17 mouse cellular contexts compared by ENCODE assay signal in genomic region chr10:61623874-61624273, GRCm38 (mm10). TPM values are rescaled to one million over a fixed set of nuclear protein-coding genes. Genes with fewer than 3 reads are reported as not detected.
DNase-seq lines count a peak whose midpoint lies in the region; ATAC-seq and TF ChIP-seq lines count a peak whose summit lies in the region.
"Not testable (repeated sequence)": the region's sequence is repeated elsewhere in the genome, so short reads cannot be mapped to it uniquely, and the experiment has no call there.
"Had no signal": no experiment of that assay in that cellular context is flagged by ENCODE, and none has a peak within 500 bp of the region (broad histone marks: within the 10 kb centered on the region; RNA-seq: fewer than 3 reads in every experiment).

No protein-coding gene starts in this region.

- TF ChIP-seq EP300 in ES-Bruce4 (IDR thresholded peaks at IDR 0.05; ENCODE audit: insufficient read depth, low read depth, low read length); heart, adult 2 months (IDR thresholded peaks at IDR 0.05; ENCODE audit: insufficient read depth, low read depth, low read length); lung, postnatal 0 days (IDR thresholded peaks at IDR 0.05); stomach, postnatal 0 days (optimal IDR thresholded peaks at IDR 0.05): not testable (repeated sequence)

- H3K4me1 ChIP-seq in ES-Bruce4 (ENCODE audit: control insufficient read depth, insufficient read depth, low read length); kidney, postnatal 0 days (replicated peaks; ENCODE audit: insufficient read depth, low read length); stomach, postnatal 0 days (replicated peaks; ENCODE audit: control insufficient read depth, insufficient read depth): not testable (repeated sequence)
- peaks cover 12% of the 10 kb centered on the region; the same call in 1 of the 2 replicates for H3K4me1 ChIP-seq in heart, adult 2 months (ENCODE audit: control insufficient read depth, insufficient read depth, low read length)
- peaks cover 11% of the 10 kb centered on the region for H3K4me1 ChIP-seq in lung, postnatal 0 days (ENCODE audit: insufficient read depth, low read depth, low read length)

- H3K79me2 ChIP-seq in heart, adult 2 months (replicated peaks; ENCODE audit: control insufficient read depth, insufficient read depth, low read length): not testable (repeated sequence)

- not testable (repeated sequence) for ATAC-seq in kidney, postnatal 0 days (replicated peaks; ENCODE audit: low FRiP score, low read depth); lung, postnatal 0 days; stomach, postnatal 0 days (ENCODE audit: low FRiP score, low TSS enrichment)

- 81% methylated on average over 3 of the region's 3 CpGs for WGBS in heart, adult 2 months
- WGBS in kidney, postnatal 0 days: 79% methylated on average over 3 of the region's 3 CpGs
- 70% methylated on average over 3 of the region's 3 CpGs for WGBS in lung, postnatal 0 days
- WGBS in stomach, postnatal 0 days: 72% methylated on average over 3 of the region's 3 CpGs

- TF ChIP-seq POLR2A in ES-Bruce4 (IDR thresholded peaks at IDR 0.05; ENCODE audit: insufficient read depth, low read length); heart, adult 2 months (IDR thresholded peaks at IDR 0.05; ENCODE audit: insufficient read depth, low read depth, low read length): not testable (repeated sequence)

- H3K27me3 ChIP-seq in ES-Bruce4 (ENCODE audit: control insufficient read depth, insufficient read depth, low read length, poor library complexity, severe bottlenecking); heart, adult 2 months (ENCODE audit: control insufficient read depth, insufficient read depth, low read length); stomach, postnatal 0 days (ENCODE audit: control insufficient read depth, insufficient read depth, low read length): not testable (repeated sequence)
- H3K27me3 ChIP-seq in kidney, postnatal 0 days (ENCODE audit: insufficient read depth, low read length): peaks cover 13% of the 10 kb centered on the region; the same call in 1 of the 2 replicates
- H3K27me3 ChIP-seq in lung, postnatal 0 days (replicated peaks; ENCODE audit: insufficient read depth, low read length): 0 out of 2 replicates have a peak, but pooled peaks cover 15% of the 10 kb centered on the region

- H3K4me3 ChIP-seq in ES-Bruce4 (ENCODE audit: low read depth, low read length); heart, adult 2 months; kidney, postnatal 0 days (replicated peaks; ENCODE audit: low read depth, low read length); lung, postnatal 0 days (ENCODE audit: low read depth, low read length); stomach, postnatal 0 days (ENCODE audit: low read depth, low read length): not testable (repeated sequence)

- H3K9ac ChIP-seq in ES-Bruce4 (ENCODE audit: low read depth, poor library complexity, severe bottlenecking); heart, adult 2 months (ENCODE audit: low read depth, low read length); kidney, postnatal 0 days (ENCODE audit: low read depth, low read length); lung, postnatal 0 days (replicated peaks; ENCODE audit: low read depth); stomach, postnatal 0 days (ENCODE audit: low read length): not testable (repeated sequence)

- peak; percentile 9 to 12 for DNase-seq in B cell, adult 2 months
- DNase-seq in ZHBTc4 (ENCODE audit: low read depth, low spot score): peak; percentile 62
- not testable (repeated sequence) for DNase-seq in heart, adult 2 months; kidney, postnatal 0 days (ENCODE audit: low spot score); lung, postnatal 0 days (ENCODE audit: low spot score); stomach, postnatal 0 days (ENCODE audit: low spot score)

- intact Hi-C loops in heart, adult 2 months (cut with DNase I): not testable (repeated sequence)

- not testable (repeated sequence) for H3K9me3 ChIP-seq in ES-Bruce4 (replicated peaks; ENCODE audit: control insufficient read depth, insufficient read depth, low read length, poor library complexity, severe bottlenecking); kidney, postnatal 0 days (replicated peaks; ENCODE audit: low read length); lung, postnatal 0 days (ENCODE audit: low read length); stomach, postnatal 0 days (ENCODE audit: control insufficient read depth, low read length)

- TF ChIP-seq CTCF in ES-Bruce4 (IDR thresholded peaks at IDR 0.05; ENCODE audit: low read depth, low read length): peak; percentile 29
- TF ChIP-seq CTCF in heart, adult 2 months (IDR thresholded peaks at IDR 0.05): peak; percentile 27
- TF ChIP-seq CTCF in kidney, postnatal 0 days (IDR thresholded peaks at IDR 0.05; ENCODE audit: low read depth): peak; percentile 41; the same call in 1 of the 2 replicates
- peak; percentile 27; the same call in 1 of the 2 replicates for TF ChIP-seq CTCF in lung, postnatal 0 days (IDR thresholded peaks at IDR 0.05)
- peak; percentile 53 for TF ChIP-seq CTCF in stomach, postnatal 0 days (IDR thresholded peaks at IDR 0.05; ENCODE audit: low read depth)

- not testable (repeated sequence) for H3K27ac ChIP-seq in ES-Bruce4 (ENCODE audit: insufficient read depth, low read length); heart, adult 2 months; kidney, postnatal 0 days; lung, postnatal 0 days (ENCODE audit: low read length); stomach, postnatal 0 days (replicated peaks)

- not testable (repeated sequence) for H3K4me2 ChIP-seq in kidney, postnatal 0 days (ENCODE audit: low read length); lung, postnatal 0 days (replicated peaks; ENCODE audit: low read depth, low read length); stomach, postnatal 0 days (replicated peaks; ENCODE audit: low read depth)

- H3K36me3 ChIP-seq in ES-Bruce4 (ENCODE audit: control insufficient read depth, insufficient read depth, low read length, poor library complexity, severe bottlenecking); heart, adult 2 months (ENCODE audit: control insufficient read depth, insufficient read depth, low read length); kidney, postnatal 0 days (ENCODE audit: insufficient read depth, low read length); lung, postnatal 0 days (ENCODE audit: insufficient read depth, low read length); stomach, postnatal 0 days (ENCODE audit: control insufficient read depth, insufficient read depth, low read length): not testable (repeated sequence)

RNA-seq across cellular contexts. Expression of gene Ppa1, which starts 24.5 kb away (rescaled TPM):
- 149 and 150 TPM in 2 replicates for polyA plus RNA-seq in ES-Bruce4 (2011; ENCODE audit: insufficient read depth, insufficient read length, low read depth, missing spikeins)
- 10 to 100 TPM; 66.3 to 66.8 TPM for total RNA-seq in heart, adult 2 months (2021)
- 33.9 and 41.2 TPM in 2 replicates for polyA plus RNA-seq in heart, adult 2 months (2012; rRNA removed)
- 111 and 121 TPM in 2 replicates for polyA plus RNA-seq in kidney, postnatal 0 days (2015; fragmentation: Nextera tagmentation; extraction: Ambion mirVana)
- 39.8 and 40.1 TPM in 2 replicates for polyA plus RNA-seq in lung, postnatal 0 days (2015; fragmentation: Nextera tagmentation; extraction: Ambion mirVana)
- 117 and 124 TPM in 2 replicates for polyA plus RNA-seq in stomach, postnatal 0 days (2015; fragmentation: Nextera tagmentation; extraction: Ambion mirVana)

RNA-seq across cellular contexts. Expression of gene Npffr1, which starts 28.6 kb away (rescaled TPM):
- polyA plus RNA-seq in ES-Bruce4 (2011; ENCODE audit: insufficient read depth, insufficient read length, low read depth, missing spikeins): 0.79 and 1.3 TPM in 2 replicates
- total RNA-seq in heart, adult 2 months (2021): under 1 TPM in 1 of 2 experiments, not detected in 1; 0.07 TPM
- polyA plus RNA-seq in heart, adult 2 months (2012; rRNA removed): 0.14 and 0.15 TPM in 2 replicates
- 0.09 and 0.14 TPM in 2 replicates for polyA plus RNA-seq in kidney, postnatal 0 days (2015; fragmentation: Nextera tagmentation; extraction: Ambion mirVana)
- 0.19 and 0.54 TPM in 2 replicates for polyA plus RNA-seq in lung, postnatal 0 days (2015; fragmentation: Nextera tagmentation; extraction: Ambion mirVana)
- 0.07 and 0.08 TPM in 2 replicates for polyA plus RNA-seq in stomach, postnatal 0 days (2015; fragmentation: Nextera tagmentation; extraction: Ambion mirVana)
- total RNA-seq: common myeloid progenitor, adult 5-6 weeks; heart, postnatal 36 days; liver, adult 2 months had no signal
- polyA plus RNA-seq: activated CD4-positive, CD25-positive, alpha-beta regulatory T cell, adult 4 months; C2C12; erythroblast, embryonic 14.5 days; G1E; heart, embryonic 15.5 days; liver, adult 2 months; liver, embryonic 16.5 days; macrophage had no signal

RNA-seq across cellular contexts. Expression of gene Sar1a, which starts 56.2 kb away (rescaled TPM):
- polyA plus RNA-seq in ES-Bruce4 (2011; ENCODE audit: insufficient read depth, insufficient read length, low read depth, missing spikeins): 131 and 136 TPM in 2 replicates
- total RNA-seq in heart, adult 2 months (2021): 100 to 1,000 TPM; 166 to 197 TPM
- polyA plus RNA-seq in heart, adult 2 months (2012; rRNA removed): 82.7 and 134 TPM in 2 replicates
- polyA plus RNA-seq in kidney, postnatal 0 days (2015; fragmentation: Nextera tagmentation; extraction: Ambion mirVana): 184 and 205 TPM in 2 replicates
- polyA plus RNA-seq in lung, postnatal 0 days (2015; fragmentation: Nextera tagmentation; extraction: Ambion mirVana): 184 and 185 TPM in 2 replicates
- 135 and 146 TPM in 2 replicates for polyA plus RNA-seq in stomach, postnatal 0 days (2015; fragmentation: Nextera tagmentation; extraction: Ambion mirVana)
